Mouse (Mus musculus) cortical plate, adult 2 months (tissue): ENCODE measurements around the gene Hspb1. TPM values are rescaled to one million over a fixed set of nuclear protein-coding genes. Genes with fewer than 3 reads are reported as not detected.

Experiments used
- H3K27ac ChIP-seq: fragments of 200-500 bp; 2 replicates; pipeline ENCODE4 v1.5.1; 2012; ENCODE audit warnings: low read length, control low read depth, inconsistent platforms; ENCODE audit not compliant: insufficient read depth
- H3K4me1 ChIP-seq: fragments of 200-500 bp; 2 replicates; pipeline ENCODE4 v1.6.1; 2011; ENCODE audit warnings: low read length; ENCODE audit not compliant: control insufficient read depth, insufficient read depth
- H3K4me3 ChIP-seq: fragments of 200-500 bp; 2 replicates; pipeline ENCODE4 v1.5.1; 2011; ENCODE audit warnings: mild to moderate bottlenecking, low read length, control low read depth; ENCODE audit not compliant: insufficient read depth
- CTCF ChIP-seq: fragments of 200-500 bp; IDR thresholded peaks from 2 replicates; pipeline ENCODE4 v1.5.1; 2011; ENCODE audit warnings: mild to moderate bottlenecking, control low read depth, low read length; ENCODE audit not compliant: insufficient read depth; ENCODE audit errors: extremely low read depth
- POLR2A ChIP-seq: fragments of 200-500 bp; IDR thresholded peaks from 2 replicates; pipeline ENCODE4 v1.6.1; 2011; ENCODE audit warnings: mild to moderate bottlenecking, low read length, control low read depth; ENCODE audit not compliant: insufficient read depth; ENCODE audit errors: extremely low read depth
- polyA plus RNA-seq: library from polyadenylated mRNA; depleted of rRNA; stranded (reverse); fragments of >200 nt; gene quantifications from 2 replicates; pipeline ENCODE4 v1.2.3, GENCODE M21; 2012

The Hspb1 gene
- polyA plus RNA-seq, 1 experiment = 27.8 TPM

DNA sequence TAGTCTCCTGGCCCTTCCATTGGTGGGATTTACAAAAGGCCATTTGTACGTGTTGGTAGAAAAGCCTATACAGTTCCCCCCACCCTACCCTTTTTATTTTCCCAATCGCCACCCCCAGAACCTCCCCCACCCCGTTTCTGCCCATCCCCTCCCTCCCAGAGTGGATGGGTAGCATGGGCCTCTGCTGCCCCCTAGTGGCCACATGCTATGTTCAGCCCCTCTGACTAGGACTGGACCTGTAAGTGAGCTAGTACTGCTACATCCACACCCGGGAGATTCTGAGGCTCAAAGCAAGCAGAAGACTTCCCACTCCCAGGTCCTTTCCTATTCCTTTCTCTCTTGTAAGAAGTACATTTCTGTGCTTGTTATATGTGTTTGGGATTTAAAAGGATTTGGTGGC lies 32.6 kb upstream of the Hspb1 start:
- Histone ChIP-seq H3K4me3 (no peak overlapping the region), H3K27ac (no peak overlapping the region), H3K4me1 (peaks cover 5% of the 10 kb centered on the region)
- TF ChIP-seq CTCF (peak; percentile 84), POLR2A (no peak)

DNA sequence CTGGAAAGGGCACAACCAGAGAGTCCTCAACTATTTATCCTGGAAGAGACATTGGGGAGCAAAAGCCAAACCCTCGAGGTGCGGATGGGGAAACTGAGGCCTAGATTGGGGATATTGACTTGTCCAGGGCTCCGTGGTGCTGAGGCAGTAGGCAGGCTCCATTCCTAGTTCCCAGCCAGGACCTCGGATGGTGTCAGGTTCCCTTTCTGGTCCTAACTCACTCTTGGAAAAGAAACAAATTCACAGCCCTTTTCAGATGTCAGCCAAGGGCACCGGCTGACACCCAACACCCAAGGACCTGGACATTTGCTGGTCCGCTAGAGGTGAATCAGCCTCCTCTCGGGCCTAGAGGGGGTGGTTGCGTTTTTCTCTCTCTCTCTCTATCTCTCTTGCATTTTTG lies 21.1 kb upstream of the Hspb1 start:
- Histone ChIP-seq H3K4me3 (no peak overlapping the region), H3K4me1 (no peaks in the 10 kb centered on the region), H3K27ac (no peak overlapping the region)
- TF ChIP-seq CTCF (no peak), POLR2A (no peak)

DNA sequence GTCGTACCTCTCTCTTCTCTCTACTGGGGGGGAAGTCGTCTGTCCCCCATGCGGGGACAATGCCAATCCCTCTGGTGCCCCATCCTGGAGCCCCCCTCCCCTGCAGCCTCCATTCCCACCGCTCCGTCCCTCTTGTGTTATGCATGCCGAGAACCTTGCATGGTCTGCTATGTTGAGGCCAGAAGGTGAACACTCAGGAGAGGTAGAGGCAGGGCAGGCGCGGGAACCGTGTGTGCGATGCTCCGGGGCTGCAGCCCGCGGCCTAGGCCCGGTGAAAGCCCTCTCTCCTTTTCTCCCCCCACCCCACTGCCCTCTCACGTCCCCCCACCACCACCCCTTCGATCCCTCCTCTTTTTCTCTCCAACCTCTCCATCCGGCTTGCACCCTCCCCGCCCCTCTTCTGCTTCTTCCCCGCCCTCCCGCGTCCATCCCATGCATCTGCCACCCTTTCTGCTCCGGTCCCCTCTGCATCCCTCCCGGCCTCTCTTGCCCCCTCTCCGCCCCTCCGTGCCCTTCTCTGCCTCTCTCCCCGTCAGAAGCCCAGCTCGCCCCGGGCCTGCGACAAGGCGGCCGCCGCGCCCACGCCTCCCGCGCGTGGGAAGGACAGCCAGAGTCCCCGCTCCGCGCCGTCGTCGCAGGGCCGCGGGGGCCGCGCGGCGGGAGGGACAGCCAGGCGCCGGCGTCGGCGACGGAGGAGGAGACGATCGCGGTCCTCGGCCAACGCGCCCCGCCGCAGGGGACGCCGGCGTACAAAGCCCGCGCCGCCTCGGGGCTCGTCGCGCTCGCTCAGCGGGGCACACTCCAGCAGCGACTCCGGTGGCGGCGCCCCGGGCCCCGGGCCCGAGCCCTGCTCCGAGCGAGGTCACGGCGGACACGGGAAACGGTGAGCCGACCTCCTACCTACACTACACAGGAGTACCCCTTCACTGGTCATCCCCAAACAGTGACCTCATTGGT lies 19.8 kb upstream of the Hspb1 start:
- no peak for TF ChIP-seq POLR2A
- TF ChIP-seq CTCF = no peak
- Histone ChIP-seq H3K4me3 (peak overlapping the region; percentile 51), H3K27ac (peak overlapping the region; percentile 86), H3K4me1 (no peaks in the 10 kb centered on the region)

DNA sequence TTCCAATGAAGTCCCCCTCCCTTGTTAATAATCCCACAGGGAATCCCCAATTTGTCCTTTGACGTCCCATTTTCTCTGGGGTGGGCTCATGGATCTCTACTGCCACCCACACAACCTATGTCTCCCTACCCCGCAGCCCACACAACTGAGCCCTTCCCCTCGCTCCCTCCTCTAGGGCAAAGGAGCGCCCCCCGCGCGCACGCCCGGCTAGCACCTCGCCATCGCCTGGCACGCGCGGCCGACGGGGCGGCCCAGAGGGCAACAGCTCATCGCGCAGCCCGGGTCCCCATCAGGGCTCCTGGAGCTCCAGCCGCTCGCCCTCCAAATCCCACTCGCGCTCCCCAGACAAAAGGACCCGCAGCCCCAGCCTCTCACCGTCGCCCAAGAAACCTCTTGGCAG lies 19.1 kb upstream of the Hspb1 start:
- TF ChIP-seq POLR2A (no peak), CTCF (no peak)
- Histone ChIP-seq H3K4me3 (peak overlapping the region; percentile 51), H3K27ac (peak overlapping the region; percentile 86; the same call in 1 of the 2 replicates), H3K4me1 (no peaks in the 10 kb centered on the region)

DNA sequence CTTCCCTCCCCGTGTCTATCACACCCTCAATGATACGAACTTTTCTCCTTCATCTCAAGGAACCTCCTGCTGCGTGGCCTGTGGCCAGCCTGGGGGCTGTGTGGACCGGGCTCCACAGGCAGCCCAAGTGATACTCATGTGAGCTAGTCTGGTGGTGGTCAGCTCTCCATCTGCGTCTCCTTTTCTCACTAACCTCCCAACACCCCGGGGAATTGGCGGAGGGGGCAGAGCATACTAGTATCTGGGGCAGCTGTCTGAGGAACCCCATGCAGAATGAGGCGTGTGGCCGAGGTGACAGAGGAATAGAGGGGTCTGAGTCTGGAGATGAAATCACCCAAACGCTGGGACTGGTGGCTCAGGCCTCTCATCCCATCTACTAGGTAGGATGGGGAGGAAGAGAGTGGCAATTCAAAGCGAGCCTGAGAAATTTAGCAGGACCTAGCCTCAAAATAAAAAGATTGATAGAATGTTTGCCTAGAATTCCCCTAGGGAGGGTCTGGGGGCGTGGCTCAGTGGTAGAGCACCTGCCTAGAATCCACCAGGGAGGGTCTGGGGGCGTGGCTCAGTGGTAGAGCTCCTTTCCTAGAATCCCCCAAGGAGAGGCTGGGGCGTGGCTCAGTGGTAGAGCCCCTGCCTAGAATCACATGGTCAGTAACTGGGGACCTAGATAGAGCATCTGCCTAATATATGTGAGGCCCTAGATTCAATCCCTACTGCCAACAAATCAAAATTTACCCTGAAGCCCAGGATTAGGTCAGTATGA lies 17.9 kb upstream of the Hspb1 start:
- H3K27ac ChIP-seq = no peak overlapping the region
- TF ChIP-seq POLR2A (no peak), CTCF (no peak)
- no peak overlapping the region for H3K4me3 ChIP-seq
- H3K4me1 ChIP-seq = no peaks in the 10 kb centered on the region

DNA sequence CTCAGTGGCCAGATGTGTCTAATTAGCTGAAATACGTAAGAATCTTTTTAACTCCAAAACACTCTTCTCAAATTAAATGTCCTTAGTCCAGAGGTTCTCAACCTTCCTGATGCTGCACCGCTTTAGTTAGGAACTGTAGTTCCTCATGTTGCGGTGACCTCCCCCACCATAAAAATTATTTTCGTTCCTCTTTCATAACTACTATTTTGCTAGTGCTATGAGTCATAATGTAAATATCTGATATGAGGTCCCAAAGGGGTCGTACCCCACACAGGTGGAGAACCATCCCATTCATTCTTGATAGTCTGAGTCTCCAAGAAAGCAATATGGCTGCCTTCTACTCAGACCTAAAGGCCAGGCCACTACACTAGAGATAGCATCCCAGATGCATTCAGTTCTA lies 17.2 kb upstream of the Hspb1 start:
- TF ChIP-seq POLR2A (no peak), CTCF (no peak)
- no peak overlapping the region for H3K4me3 ChIP-seq
- no peak overlapping the region for H3K27ac ChIP-seq
- H3K4me1 ChIP-seq = no peaks in the 10 kb centered on the region

DNA sequence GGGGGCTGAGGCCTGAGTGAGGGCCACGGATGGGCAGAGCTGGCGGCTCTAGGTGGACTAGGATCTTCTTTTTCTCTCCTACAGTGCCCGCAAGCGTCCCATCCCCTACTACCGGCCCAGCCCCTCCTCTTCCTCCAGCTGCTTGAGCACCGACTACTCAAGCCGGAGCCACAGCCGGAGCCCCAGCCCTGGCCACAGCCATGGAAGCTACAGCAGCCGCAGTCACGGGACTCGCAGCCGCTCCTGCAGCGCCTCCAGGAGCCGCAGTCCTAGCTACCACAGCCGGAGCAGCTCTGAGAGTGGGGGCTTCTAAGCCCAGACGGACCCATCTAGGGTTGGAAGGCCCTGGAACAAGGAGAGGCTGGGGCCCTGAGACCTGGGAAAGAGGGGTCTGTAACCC lies 14.7 kb upstream of the Hspb1 start:
- TF ChIP-seq POLR2A (no peak), CTCF (no peak)
- H3K4me3 ChIP-seq = no peak overlapping the region
- H3K4me1 ChIP-seq = no peaks in the 10 kb centered on the region
- no peak overlapping the region for H3K27ac ChIP-seq

DNA sequence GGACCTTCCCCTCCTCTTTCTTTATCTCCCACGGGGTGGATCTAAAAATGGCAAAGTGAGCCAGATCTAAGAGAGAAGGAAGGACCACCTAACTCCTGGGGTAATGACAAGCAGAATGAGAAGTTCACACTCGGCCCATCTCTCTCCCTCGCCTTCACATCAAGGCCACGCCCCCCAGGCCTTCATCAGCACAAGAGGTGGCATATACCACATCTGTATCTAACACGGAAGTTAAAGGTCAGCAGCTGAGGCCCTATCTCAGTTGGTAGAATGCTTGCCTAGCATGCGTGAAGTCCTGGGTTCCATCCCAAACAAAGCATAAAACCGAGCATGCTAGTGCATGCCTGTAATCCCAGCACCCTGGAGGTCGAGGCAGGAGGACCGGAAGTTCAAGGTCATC lies 14.0 kb upstream of the Hspb1 start:
- H3K27ac ChIP-seq = no peak overlapping the region
- no peak overlapping the region for H3K4me3 ChIP-seq
- TF ChIP-seq POLR2A (no peak), CTCF (no peak)
- no peaks in the 10 kb centered on the region for H3K4me1 ChIP-seq

DNA sequence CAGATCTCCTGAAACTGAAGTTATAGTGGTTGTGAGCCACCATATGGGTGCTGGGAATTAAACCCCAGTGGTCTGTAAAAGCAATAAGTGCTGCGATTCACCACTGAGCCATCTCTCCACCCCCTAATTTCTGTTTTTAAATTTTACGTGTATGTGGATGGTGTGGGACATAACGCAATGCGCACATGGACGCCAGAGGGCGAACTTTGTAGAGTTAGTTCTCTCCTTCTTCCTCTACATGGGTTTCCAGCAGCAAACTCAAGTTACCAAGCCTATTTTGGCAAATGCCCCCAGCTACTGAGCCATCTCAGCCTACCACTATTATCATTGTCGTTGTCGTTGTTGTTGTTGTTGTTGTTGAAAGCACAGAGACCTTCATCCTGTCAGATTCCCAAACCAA lies 10.5 kb upstream of the Hspb1 start:
- Histone ChIP-seq H3K27ac (no peak overlapping the region), H3K4me3 (no peak overlapping the region), H3K4me1 (no peaks in the 10 kb centered on the region)
- TF ChIP-seq CTCF = peak; percentile 74
- no peak for TF ChIP-seq POLR2A
